Mouse (Mus musculus) retina, postnatal 1 day (tissue): ENCODE measurements around the gene Heatr4.
"Not testable (repeated sequence)": the region's sequence is repeated elsewhere in the genome, so short reads cannot be mapped to it uniquely, and the experiment has no call there.

Experiments
- DNase-seq: peaks from one replicate; pipeline ENCODE4 v3.0.0-alpha.2; 2012

The Heatr4 gene

GRCm38 (mm10) chr12:83984752-83985151, at the start of gene Heatr4:
Heatr4 (minus strand) TSS chr12:83984852.
- no peak for DNase-seq

- DNase-seq, result no peak
Observed at GRCm38 (mm10) chr12:84034108-84034507, 49.5 kb upstream of the Heatr4 start.

DNA sequence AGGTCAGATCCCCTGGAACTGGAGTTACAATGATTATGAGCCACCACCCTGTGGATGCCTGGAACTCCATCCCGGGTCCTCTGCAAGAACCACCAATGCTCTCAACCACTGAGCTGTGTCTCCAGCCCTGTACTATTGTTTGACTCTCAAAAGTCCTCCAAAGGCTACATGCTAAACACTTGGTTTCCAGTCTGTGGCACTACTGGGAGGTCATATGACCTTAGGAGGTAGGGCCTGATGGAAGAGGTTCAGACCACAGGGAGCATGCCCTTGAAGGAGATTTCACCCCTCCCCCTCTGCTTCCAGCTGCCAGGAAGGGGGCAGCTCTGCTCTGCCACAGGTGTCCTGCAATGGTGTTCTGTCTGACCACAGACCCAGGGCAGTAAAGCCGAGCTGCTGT, 48.6 kb upstream of the Heatr4 start:
- DNase-seq, result not testable (repeated sequence)

DNA sequence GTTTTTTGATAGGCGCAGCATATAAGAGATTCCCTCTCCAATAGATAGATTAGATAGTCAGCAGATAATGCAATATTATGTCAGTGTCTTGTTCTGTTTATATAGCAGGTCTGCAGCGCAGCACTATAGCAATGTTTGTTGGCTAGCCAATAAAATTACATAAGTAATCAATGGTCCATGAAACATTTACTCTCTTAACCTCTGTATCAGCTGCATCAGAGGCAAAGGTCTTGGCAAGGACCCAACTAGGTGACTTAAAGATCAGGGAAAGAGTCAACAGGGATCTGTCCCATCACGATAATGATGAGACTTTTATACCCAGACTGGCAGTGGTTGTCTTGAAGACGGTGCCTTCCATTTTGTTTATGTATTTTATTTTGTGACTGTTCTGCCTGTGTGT, 48.2 kb upstream of the Heatr4 start:
- DNase-seq, result no peak

GRCm38 (mm10) chr12:84030659-84031332, 46.1 kb upstream of the Heatr4 start:
- peak; percentile 77 for DNase-seq

DNA sequence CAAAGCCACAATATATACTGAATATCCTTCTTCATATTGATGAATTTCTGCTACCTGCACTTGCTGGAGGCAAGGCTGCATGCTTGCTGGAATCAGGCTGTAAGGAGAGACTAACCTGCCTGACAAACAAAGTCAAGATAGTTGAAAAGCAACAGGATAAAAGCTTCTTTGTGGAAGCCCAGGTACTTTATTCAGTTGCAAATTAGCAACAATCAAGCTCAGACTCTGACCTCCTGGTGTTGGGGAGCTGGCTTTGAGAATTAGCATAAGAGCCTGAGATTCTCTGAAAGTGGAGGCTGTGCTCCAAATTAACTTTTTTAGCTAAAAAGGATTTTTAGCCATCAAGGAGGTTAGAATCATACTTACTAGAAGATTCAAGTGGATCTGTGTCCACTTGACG, 44.4 kb upstream of the Heatr4 start:
- DNase-seq, result not testable (repeated sequence)

- not testable (repeated sequence) for DNase-seq
Observed at GRCm38 (mm10) chr12:84028328-84028727, 43.7 kb upstream of the Heatr4 start.

- no peak for DNase-seq
Observed at GRCm38 (mm10) chr12:84025888-84026287, 41.2 kb upstream of the Heatr4 start.

DNA sequence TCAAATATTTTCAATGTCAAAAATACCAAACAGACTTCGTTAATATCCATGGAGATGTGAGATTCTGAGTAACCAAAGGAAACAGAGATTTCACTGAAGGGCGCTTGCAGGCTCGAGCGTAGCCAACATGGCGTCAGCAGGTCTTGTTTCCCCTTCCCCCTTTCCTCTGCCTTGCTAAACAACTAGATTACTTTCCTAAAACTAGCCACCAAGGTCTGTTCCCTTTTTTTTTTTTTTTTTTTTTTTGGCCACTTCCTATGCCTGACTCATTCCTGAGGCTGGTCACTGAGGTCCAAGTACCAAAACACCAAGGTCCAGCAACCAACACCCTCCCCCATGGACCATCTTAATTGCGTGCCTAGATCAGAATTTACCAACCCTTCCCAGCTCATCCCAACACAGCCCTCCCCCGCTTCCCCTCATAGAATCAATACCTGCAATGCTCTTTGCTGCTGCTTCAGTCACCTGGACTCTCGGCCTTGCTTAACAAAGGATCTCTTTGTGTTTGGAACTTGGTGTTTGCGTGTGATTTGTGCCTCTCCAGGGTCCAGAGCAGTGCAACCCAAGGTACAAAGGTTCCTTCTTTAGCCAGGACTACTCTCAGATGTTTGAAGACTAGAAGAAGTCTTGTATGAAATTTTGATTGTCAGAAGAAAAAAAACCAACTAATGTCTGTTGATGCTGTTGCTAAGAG, 38.5 kb upstream of the Heatr4 start:
- DNase-seq, result no peak

DNA sequence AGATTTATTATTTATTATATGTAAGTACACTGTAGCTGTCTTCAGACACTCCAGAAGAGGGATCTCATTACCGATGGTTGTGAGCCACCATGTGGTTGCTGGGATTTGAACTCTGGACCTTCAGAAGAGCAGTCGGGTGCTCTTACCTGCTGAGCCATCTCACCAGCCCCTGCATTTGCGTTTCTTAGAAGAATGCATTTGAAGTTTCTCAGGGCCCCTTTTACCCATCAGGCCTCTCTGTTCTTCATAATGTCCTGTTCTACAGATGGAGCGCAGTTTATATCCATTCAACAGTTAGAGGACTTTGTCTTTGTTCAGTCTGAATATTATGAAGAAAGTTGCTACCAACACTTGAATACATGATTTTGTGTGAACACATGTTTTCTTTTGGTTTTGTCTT, 37.6 kb upstream of the Heatr4 start:
- DNase-seq, result not testable (repeated sequence)

DNA sequence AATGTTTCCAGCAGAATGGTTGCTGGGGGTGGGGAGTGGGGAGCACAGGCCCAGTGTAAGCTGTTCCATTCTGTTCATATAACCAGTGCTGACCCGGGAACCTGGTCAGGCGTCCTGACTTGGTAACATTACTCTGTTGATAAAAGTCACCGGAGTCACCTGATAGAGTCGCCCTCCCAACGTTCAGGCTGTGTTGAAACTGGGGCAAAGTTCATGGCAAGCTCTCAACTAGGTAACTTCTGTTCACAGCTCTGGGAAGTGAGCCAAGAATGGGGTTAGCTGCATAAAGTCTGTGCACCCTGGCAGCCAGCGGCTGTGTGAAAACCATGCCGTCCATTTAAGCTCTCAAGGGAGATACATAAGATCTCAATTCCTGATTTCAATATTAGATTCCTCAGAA, 35.9 kb upstream of the Heatr4 start:
- DNase-seq, result peak; percentile 11

- no peak for DNase-seq
Observed at GRCm38 (mm10) chr12:84013701-84014100, 29.0 kb upstream of the Heatr4 start.

GRCm38 (mm10) chr12:84013130-84013529, 28.5 kb upstream of the Heatr4 start:
- peak; percentile 21 for DNase-seq

GRCm38 (mm10) chr12:84011251-84012040, 26.8 kb upstream of the Heatr4 start:
- peak; percentile 94 for DNase-seq

DNA sequence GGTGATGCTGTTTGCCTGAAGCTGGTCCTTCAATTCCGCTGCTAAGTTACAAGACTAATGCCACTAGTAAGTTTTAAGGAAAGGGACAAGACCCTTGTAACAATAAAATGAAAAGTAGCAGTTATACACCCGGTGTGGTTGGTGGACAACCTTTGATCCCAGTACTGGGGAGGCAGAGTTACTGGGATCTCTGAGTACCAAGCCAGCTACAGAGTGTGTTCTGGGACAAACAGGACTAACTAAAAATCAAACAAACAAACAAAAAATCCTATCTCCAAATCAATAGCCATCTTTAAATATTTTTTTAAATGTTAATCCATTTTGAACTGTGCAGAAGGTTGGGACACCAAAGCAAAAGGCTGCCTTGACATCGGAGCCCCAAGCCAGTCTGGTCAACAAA, 25.5 kb upstream of the Heatr4 start:
- DNase-seq, result no peak

GRCm38 (mm10) chr12:84009171-84009965, 24.7 kb upstream of the Heatr4 start, which contains the start of gene Acot1:
Acot1 (plus strand) TSS chr12:84009490.
- peak; percentile 84 for DNase-seq

DNA sequence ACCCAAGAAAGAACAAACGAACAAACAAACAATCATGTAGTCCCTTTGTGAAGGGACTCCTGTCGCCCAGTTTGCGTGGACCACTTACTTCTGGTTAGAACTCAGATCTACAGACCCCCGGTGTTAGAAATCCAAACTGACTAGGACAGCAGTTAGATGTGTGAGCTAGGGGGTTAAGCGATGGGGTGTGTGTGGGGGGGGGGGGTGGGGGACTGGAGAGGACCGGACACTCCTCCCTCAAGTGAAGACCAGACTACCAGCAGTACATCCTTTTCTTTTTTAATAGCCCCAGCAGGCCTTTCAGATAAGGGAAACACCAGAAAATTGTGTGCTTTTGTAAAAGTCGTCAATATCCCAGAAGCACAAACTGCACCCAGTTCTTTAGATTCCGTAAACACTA, 24.1 kb upstream of the Heatr4 start:
- no peak for DNase-seq

DNA sequence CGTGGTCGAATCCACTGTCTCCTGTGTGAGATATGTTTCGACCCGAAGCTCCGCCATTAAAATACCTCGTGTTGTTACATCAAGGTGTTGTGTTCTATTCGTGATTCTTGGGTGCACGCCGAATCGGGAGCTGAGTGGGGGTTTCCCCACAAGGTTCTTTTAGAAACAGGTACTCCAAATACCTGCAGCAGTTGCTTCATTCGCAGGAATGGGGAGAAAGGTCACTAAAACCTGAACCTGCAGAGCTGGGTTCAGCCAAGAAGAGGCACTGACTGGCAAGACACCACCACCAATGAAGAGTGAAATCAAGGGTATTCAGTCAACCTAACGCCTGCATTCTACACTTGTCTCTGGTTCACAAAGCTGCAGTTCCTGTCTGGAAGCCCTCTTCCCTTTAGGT, 23.6 kb upstream of the Heatr4 start:
- no peak for DNase-seq

DNA sequence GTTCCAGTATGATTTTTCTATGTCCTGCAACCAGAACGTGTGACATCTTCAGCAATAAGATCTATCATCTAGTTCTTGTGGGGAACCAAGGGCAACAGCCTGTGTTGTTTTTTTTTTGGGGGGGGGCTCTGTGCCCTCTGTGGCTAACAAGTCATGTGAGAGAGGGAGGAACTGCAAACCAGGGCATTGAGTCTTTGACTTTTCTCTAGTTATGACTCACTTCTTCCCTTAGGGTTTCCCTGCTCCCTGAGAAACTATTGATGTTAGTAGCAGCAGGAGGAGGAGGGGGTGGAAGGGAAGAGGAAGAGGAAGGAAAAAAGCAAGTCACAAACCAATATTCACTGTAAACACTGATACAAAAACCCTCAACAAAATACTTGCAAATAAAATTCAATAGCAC, 19.2 kb upstream of the Heatr4 start:
- no peak for DNase-seq

DNA sequence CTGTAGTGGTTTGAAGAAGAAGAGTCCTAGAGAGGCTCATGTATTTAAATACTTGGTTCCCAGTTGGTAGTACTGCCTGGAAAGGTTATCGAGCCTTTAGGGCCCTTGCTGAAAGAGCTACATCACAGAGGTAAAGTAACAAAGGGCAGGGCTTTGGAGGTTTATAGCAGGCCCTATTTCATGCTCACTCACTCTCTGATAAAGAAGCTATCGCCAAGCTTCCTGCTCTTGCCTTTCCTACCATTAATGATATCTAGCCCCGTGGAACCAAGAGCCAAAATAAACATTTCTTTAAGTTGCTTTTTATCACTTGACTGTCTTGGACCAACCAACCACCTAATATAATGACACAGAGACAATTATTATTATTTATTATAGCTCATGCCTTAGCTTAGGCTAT, 15.8 kb upstream of the Heatr4 start:
- DNase-seq, result no peak

DNA sequence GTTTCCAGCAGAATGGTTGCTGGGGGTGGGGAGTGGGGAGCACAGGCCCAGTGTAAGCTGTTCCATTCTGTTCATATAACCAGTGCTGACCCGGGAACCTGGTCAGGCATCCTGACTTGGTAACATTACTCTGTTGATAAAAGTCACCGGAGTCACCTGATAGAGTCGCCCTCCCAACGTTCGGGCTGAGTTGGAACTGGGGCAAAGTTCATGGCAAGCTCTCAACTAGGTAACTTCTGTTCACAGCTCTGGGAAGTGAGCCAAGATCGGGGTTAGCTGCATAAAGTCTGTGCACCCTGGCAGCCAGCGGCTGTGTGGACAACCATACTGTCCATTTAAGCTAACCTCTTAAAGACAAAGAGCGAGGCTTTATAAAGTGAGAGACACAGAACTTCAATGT, 14.6 kb upstream of the Heatr4 start:
- DNase-seq, result not testable (repeated sequence)

DNA sequence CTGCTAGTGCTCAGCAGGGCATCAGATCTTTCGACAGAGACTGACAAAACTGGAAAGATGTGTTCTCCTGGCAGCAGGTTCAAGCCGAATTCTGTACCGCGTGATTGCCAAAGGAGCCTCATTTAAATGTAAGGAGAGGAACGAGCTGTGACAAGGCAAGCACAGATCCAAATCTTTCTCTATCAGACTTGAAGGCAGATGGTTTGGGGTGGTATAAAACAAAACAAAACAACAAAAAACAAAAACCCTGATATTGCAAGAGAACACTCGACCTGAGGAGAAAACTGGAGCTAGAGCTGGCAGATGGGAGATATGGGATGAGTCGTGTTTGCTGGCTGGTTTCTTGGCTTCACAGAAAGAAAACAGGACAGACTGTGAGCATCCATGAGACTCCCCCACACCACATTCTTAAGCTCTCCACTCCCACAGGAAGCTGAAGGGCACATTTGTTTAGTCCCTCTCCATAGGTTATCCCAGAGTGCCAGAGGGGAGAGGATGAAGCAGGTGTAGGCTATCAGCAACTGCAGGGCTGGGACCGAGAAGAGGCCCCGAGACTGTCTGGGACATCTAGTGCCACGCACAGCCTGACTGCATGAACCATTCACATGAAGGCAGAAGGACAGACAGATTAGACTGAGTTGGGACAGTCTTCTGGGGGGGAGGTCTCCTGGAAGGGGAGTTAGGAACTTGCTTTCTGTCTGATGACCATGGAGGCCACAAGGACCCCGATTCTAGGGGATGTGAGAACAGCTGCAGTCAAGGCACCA, 13.9 kb upstream of the Heatr4 start:
- DNase-seq, result no peak
